In genomic region chr4:53461026-53461425, GRCm38 (mm10) we compare ENCODE assay signal across 16 mouse cellular contexts.
"Had no signal": no experiment of that assay in that cellular context is flagged by ENCODE, and none has a peak within 500 bp of the region (broad histone marks: within the 10 kb centered on the region; RNA-seq: fewer than 3 reads in every experiment).

No protein-coding gene starts in this region.

- H3K27ac ChIP-seq: kidney, postnatal 0 days; limb, embryonic 15.5 days; liver, embryonic 12.5 days; midbrain, embryonic 10.5 days; neural tube, embryonic 15.5 days had no signal

- H3K36me3 ChIP-seq: limb, embryonic 15.5 days; liver, embryonic 12.5 days; midbrain, embryonic 10.5 days; neural tube, embryonic 15.5 days had no signal

- H3K4me3 ChIP-seq: limb, embryonic 15.5 days; liver, embryonic 12.5 days; midbrain, embryonic 10.5 days; myocyte; neural tube, embryonic 15.5 days had no signal

- H3K9ac ChIP-seq: limb, embryonic 15.5 days; liver, embryonic 12.5 days; lung, embryonic 14.5 days; neural tube, embryonic 15.5 days had no signal

- H3K27me3 ChIP-seq: limb, embryonic 15.5 days; liver, embryonic 12.5 days; neural tube, embryonic 15.5 days had no signal

- H3K4me1 ChIP-seq: limb, embryonic 15.5 days; midbrain, embryonic 10.5 days; neural tube, embryonic 15.5 days had no signal

- DNase-seq: kidney, postnatal 36 days; layer of hippocampus, adult 9-11 months; layer of hippocampus, postnatal 36 days; lung, embryonic 14.5 days; lung, postnatal 10 days; lung, postnatal 4 days; midbrain, embryonic 14.5 days; right cerebral cortex, adult 18-20 months; right cerebral cortex, postnatal 25 days; thymus, postnatal 14 days had no signal
